Mouse (Mus musculus): ENCODE data around the gene Atp7b. TPM values are rescaled to one million over a fixed set of nuclear protein-coding genes. Genes with fewer than 3 reads are reported as not detected.

The Atp7b gene
- polyA plus RNA-seq, 1 experiment from 2014 or later: 2.9 TPM

DNA sequence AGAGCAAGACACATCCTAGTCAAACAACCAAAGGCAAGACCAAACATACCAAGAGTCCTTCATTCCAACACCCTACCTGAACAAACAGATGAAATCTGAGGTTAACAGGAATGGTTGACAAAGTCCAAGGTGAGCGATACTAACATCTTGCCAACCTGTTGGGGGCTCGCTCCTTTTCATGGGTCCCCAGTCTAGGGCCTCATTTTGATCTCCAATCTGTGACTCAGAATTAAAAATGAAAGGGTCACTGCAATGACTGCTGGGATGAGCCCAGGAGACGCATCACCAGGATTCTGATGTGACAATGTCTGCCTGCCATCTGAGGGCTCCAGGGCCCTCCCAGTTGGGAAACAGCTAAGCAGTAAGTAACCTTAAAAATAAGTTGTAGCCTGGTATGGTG is 90.6 kb downstream of the Atp7b start, which contains the start of gene Ccdc70:
TSS of gene Ccdc70 (plus strand) at position 301 of the 400 bp plus-strand sequence.
- H3K9ac ChIP-seq: no peak within 1 kb of the TSS
- 89% methylated on average over 3 of the region's 3 CpGs for WGBS
- no peaks in the 10 kb centered on the region for H3K27me3 ChIP-seq (replicated peaks)
- no peak within 1 kb of the TSS for H3K27ac ChIP-seq (ENCODE audit: poor library complexity, severe bottlenecking)
- no peaks in the 10 kb centered on the region for H3K9me3 ChIP-seq (replicated peaks)
- H3K36me3 ChIP-seq: no peaks in the 10 kb centered on the region
- no peaks in the 10 kb centered on the region for H3K4me1 ChIP-seq (replicated peaks)
- ATAC-seq (ENCODE audit: insufficient number of reproducible peaks, low FRiP score): no peak
- H3K4me2 ChIP-seq: no peak within 1 kb of the TSS
- H3K4me3 ChIP-seq: no peak within 1 kb of the TSS

DNA sequence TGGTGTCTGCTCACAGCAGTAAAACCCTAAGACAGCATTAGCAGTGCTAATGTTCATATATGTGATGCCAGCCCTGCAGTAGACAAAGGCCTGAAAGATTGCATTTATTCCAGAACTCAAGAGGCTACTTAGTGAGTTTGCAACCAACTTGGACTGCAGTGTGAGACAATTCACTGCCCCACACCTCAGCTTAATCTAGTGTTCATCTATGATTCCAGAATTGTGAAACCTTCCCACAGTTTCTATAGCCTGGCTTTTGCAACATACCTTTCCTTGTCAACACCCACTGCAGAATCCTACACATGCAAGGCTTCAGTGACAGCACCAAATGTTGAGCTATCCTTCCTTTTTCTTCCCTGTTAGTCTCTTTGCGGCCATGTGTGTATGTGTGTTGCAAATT is 93.5 kb downstream of the Atp7b start:
- H3K36me3 ChIP-seq: no peaks in the 10 kb centered on the region
- no peaks in the 10 kb centered on the region for H3K9me3 ChIP-seq (replicated peaks)
- no peaks in the 10 kb centered on the region for H3K27me3 ChIP-seq (replicated peaks)
- H3K4me3 ChIP-seq: no peak overlapping the region
- no peak overlapping the region for H3K9ac ChIP-seq
- H3K4me2 ChIP-seq: no peak overlapping the region
- WGBS: 48% methylated on average over 1 of the region's 1 CpGs
- no peak overlapping the region for H3K27ac ChIP-seq (ENCODE audit: poor library complexity, severe bottlenecking)
- ATAC-seq (ENCODE audit: insufficient number of reproducible peaks, low FRiP score): no peak
- no peaks in the 10 kb centered on the region for H3K4me1 ChIP-seq (replicated peaks)

DNA sequence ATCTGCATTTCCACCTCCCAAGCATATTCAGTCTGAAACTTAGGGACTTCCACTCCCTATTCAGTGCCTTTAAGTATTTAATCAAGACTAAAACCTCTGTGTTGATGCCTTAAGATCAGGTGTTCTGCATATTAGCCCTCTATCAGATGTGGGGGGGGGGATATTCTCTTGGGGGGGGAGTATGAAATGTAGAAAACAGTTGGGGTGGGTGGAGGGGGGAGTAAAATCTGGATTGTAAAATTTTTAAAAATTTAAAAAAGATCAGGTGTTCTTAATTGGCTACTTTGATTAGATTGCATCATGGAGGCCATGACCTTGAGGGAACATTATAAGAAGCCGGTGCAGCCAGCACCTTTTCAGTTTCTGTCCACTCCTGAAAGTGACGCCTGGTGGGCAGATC is 101.7 kb downstream of the Atp7b start, which contains the start of gene Fam90a1a:
TSS of gene Fam90a1a (plus strand) at position 301 of the 400 bp plus-strand sequence.
- no peaks in the 10 kb centered on the region for H3K9me3 ChIP-seq (replicated peaks)
- H3K4me2 ChIP-seq: no peak within 1 kb of the TSS
- no peak for ATAC-seq (ENCODE audit: insufficient number of reproducible peaks, low FRiP score)
- 75% methylated on average over 2 of the region's 2 CpGs for WGBS
- no peak within 1 kb of the TSS for H3K9ac ChIP-seq
- no peak within 1 kb of the TSS for H3K4me3 ChIP-seq
- no peaks in the 10 kb centered on the region for H3K4me1 ChIP-seq (replicated peaks)
- H3K36me3 ChIP-seq: no peaks in the 10 kb centered on the region
- no peaks in the 10 kb centered on the region for H3K27me3 ChIP-seq (replicated peaks)
- no peak within 1 kb of the TSS for H3K27ac ChIP-seq (ENCODE audit: poor library complexity, severe bottlenecking)

DNA sequence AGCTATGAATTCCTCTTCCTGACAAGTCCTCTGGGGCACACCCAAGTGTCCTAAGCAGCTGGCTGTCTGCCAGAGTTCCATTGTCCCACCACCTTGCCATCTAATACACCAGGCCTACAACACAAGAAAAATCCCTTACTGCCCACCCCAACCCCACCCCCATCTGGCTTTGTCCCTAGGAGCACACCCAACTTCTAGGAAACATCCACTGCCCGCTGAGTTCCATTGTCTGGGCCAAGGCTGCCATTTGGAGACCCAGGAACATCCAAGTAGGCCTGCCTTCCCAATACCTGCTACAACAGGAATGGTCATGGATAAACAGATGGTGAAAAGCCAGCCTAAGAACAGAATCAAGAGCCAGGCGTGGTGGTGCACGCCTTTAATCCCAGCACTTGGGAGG is 103.8 kb downstream of the Atp7b start:
- no peaks in the 10 kb centered on the region for H3K36me3 ChIP-seq
- H3K27me3 ChIP-seq (replicated peaks): no peaks in the 10 kb centered on the region
- H3K4me3 ChIP-seq: no peak overlapping the region
- 80% methylated on average over 3 of the region's 3 CpGs for WGBS
- H3K9ac ChIP-seq: no peak overlapping the region
- H3K4me2 ChIP-seq: no peak overlapping the region
- no peaks in the 10 kb centered on the region for H3K9me3 ChIP-seq (replicated peaks)
- ATAC-seq (ENCODE audit: insufficient number of reproducible peaks, low FRiP score): no peak
- no peaks in the 10 kb centered on the region for H3K4me1 ChIP-seq (replicated peaks)
- no peak overlapping the region for H3K27ac ChIP-seq (ENCODE audit: poor library complexity, severe bottlenecking)

DNA sequence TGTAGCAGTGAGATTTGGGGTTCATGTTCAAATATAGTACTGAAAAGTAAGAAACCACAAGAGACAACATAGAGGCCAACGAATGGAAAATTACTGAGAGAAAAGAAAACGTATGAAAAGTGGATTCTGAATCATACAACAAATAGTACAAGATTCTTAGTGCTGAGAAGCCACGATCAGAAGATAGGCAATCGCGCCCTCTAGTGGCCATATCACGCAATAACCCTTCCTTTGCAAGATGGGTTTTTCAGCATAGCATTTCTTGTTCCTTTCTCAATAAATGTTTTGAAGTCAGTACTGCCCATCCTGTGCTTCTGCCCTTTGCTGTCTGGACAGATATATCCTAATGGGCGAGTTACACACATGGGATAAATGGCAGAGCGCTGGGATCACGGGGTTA is 104.8 kb downstream of the Atp7b start:
- no peak overlapping the region for H3K4me3 ChIP-seq
- no peaks in the 10 kb centered on the region for H3K9me3 ChIP-seq (replicated peaks)
- WGBS: 8% methylated on average over 9 of the region's 9 CpGs
- no peak overlapping the region for H3K4me2 ChIP-seq
- H3K27ac ChIP-seq (ENCODE audit: poor library complexity, severe bottlenecking): no peak overlapping the region
- ATAC-seq (ENCODE audit: insufficient number of reproducible peaks, low FRiP score): no peak
- no peaks in the 10 kb centered on the region for H3K4me1 ChIP-seq (replicated peaks)
- H3K27me3 ChIP-seq (replicated peaks): no peaks in the 10 kb centered on the region
- H3K36me3 ChIP-seq: no peaks in the 10 kb centered on the region
- H3K9ac ChIP-seq: no peak overlapping the region

DNA sequence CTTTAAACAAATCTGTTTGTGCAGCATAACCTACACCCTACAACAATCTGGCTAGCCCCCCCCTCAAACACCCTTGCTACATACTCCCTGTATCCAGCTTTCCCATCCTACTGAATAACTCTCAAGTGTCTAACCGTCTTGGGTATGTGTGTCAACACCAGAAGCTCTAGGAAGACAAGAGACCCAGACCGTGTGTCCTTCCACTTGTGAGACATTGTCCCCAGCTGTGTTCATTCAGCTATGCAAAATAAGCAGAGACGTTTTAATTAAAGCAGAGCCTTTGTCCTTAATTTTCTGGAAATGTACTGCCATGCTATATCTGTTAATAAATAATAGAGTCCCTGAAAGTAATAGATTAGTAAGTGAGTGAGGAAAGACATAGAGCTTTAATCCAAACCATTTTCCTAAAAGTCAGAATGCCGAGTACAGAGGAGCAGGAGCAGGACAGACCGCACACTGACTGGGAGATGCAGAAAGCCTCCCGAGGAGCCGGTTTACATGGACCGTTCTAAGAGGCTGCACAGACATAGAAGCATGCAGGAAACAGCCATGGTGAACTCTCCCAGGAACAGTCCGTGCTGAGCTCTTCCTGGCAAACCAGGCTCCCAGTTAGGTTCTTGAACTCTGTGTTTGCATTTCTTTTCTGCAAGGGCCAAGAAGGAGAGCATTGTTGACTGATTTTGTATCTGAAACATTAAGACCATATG is 112.6 kb downstream of the Atp7b start:
- Histone ChIP-seq H3K4me1 (replicated peaks) (no peaks in the 10 kb centered on the region), H3K4me3 (no peak overlapping the region), H3K27ac (ENCODE audit: poor library complexity, severe bottlenecking) (no peak overlapping the region), H3K4me2 (no peak overlapping the region), H3K36me3 (no peaks in the 10 kb centered on the region), H3K9me3 (replicated peaks) (no peaks in the 10 kb centered on the region), H3K9ac (no peak overlapping the region), H3K27me3 (replicated peaks) (no peaks in the 10 kb centered on the region)
- WGBS: 62% methylated on average over 9 of the region's 9 CpGs
- no peak for ATAC-seq (ENCODE audit: insufficient number of reproducible peaks, low FRiP score)

DNA sequence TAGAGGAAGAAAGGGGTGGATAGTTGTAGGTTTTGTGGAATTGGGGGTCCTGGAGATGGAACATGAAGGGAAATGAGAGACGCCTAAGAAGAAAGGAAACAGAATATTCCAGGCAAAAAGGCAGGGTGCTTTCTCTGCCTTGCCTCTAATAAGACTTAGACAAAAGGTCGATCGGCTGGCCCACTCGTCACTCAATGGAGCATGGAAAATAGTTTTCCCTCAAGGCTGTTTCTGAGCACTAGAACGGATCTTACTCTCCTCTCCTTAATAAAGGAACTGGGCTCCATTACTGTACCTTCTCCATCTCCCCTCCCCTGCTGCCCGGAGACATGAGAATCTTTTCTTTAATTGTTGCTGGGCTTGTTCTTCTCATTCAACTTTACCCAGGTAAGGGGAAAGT is 113.6 kb downstream of the Atp7b start, which contains the start of gene Defb13:
TSS of gene Defb13 (plus strand) at position 301 of the 400 bp plus-strand sequence.
- 77% methylated on average over 6 of the region's 6 CpGs for WGBS

More for the DNA sequence above, 113.6 kb downstream of the Atp7b start, which contains the start of gene Defb13:
- no peak within 1 kb of the TSS for H3K4me2 ChIP-seq
- no peaks in the 10 kb centered on the region for H3K27me3 ChIP-seq (replicated peaks)
- no peak within 1 kb of the TSS for H3K27ac ChIP-seq (ENCODE audit: poor library complexity, severe bottlenecking)
- no peak within 1 kb of the TSS for H3K9ac ChIP-seq
- no peaks in the 10 kb centered on the region for H3K36me3 ChIP-seq
- no peaks in the 10 kb centered on the region for H3K4me1 ChIP-seq (replicated peaks)
- H3K9me3 ChIP-seq (replicated peaks): no peaks in the 10 kb centered on the region
- ATAC-seq (ENCODE audit: insufficient number of reproducible peaks, low FRiP score): no peak
- H3K4me3 ChIP-seq: no peak within 1 kb of the TSS

Other genes with a start within 250 kb of the Atp7b start
- gene Defb50, start 236.8 kb downstream of the Atp7b start, polyA plus RNA-seq (2016; fragmentation: Nextera tagmentation; extraction: Ambion mirVana): not detected in 2 replicates
- not detected in 2 replicates for gene Defb2, start 220.4 kb downstream of the Atp7b start, polyA plus RNA-seq (2016; fragmentation: Nextera tagmentation; extraction: Ambion mirVana)
- not detected in 2 replicates for gene Defb10, start 201.4 kb downstream of the Atp7b start, polyA plus RNA-seq (2016; fragmentation: Nextera tagmentation; extraction: Ambion mirVana)
- not detected in 2 replicates for gene Defb9, start 174.9 kb downstream of the Atp7b start, polyA plus RNA-seq (2016; fragmentation: Nextera tagmentation; extraction: Ambion mirVana)
- gene Defb11, start 153.9 kb downstream of the Atp7b start, polyA plus RNA-seq (2016; fragmentation: Nextera tagmentation; extraction: Ambion mirVana): not detected in 2 replicates
- gene Defb15, start 127.6 kb downstream of the Atp7b start, polyA plus RNA-seq (2016; fragmentation: Nextera tagmentation; extraction: Ambion mirVana): not detected in 2 replicates
- not detected in 2 replicates for gene Defb35, start 122.0 kb downstream of the Atp7b start, polyA plus RNA-seq (2016; fragmentation: Nextera tagmentation; extraction: Ambion mirVana)
- not detected in 2 replicates for gene Defb13, start 113.5 kb downstream of the Atp7b start, polyA plus RNA-seq (2016; fragmentation: Nextera tagmentation; extraction: Ambion mirVana)
- not detected in 2 replicates for gene Fam90a1a, start 101.6 kb downstream of the Atp7b start, polyA plus RNA-seq (2016; fragmentation: Nextera tagmentation; extraction: Ambion mirVana)
- gene Ccdc70, start 90.5 kb downstream of the Atp7b start, polyA plus RNA-seq (2016; fragmentation: Nextera tagmentation; extraction: Ambion mirVana): not detected in 2 replicates
- gene Alg11, start 416 bp upstream of the Atp7b start, polyA plus RNA-seq (2016; fragmentation: Nextera tagmentation; extraction: Ambion mirVana): 27.9 and 29.1 TPM in 2 replicates
- gene Nek5, start 64.7 kb upstream of the Atp7b start, polyA plus RNA-seq (2016; fragmentation: Nextera tagmentation; extraction: Ambion mirVana): 0.11 TPM in 1 of 2 replicates, not detected in the other
- gene Nek3, start 106.1 kb upstream of the Atp7b start, polyA plus RNA-seq (2016; fragmentation: Nextera tagmentation; extraction: Ambion mirVana): 4.7 and 5.0 TPM in 2 replicates
- 33.0 and 35.9 TPM in 2 replicates for gene Ckap2, start 125.5 kb upstream of the Atp7b start, polyA plus RNA-seq (2016; fragmentation: Nextera tagmentation; extraction: Ambion mirVana)
- 23.8 and 24.2 TPM in 2 replicates for gene Vps36, start 132.5 kb upstream of the Atp7b start, polyA plus RNA-seq (2016; fragmentation: Nextera tagmentation; extraction: Ambion mirVana)
- 17.2 and 18.7 TPM in 2 replicates for gene Thsd1, start 167.0 kb upstream of the Atp7b start, polyA plus RNA-seq (2016; fragmentation: Nextera tagmentation; extraction: Ambion mirVana)
- not detected in 2 replicates for gene Tpte, start 223.1 kb upstream of the Atp7b start, polyA plus RNA-seq (2016; fragmentation: Nextera tagmentation; extraction: Ambion mirVana)

Data from heart, embryonic 12.5 days (tissue).